Mouse (Mus musculus): Measurements from ENCODE around the gene Clcn1. TPM values are rescaled to one million over a fixed set of nuclear protein-coding genes. Genes with fewer than 3 reads are reported as not detected.

The Clcn1 gene
- 1 to 10 TPM; 2.7 to 3.7 TPM for total RNA-seq (2021)
- long read RNA-seq, experiment 1: 0 reads
- long read RNA-seq, experiment 2: 0 reads

GRCm38 (mm10) chr6:42286448-42286847, at the start of gene Clcn1:
Gene Clcn1, plus strand, starts transcription at chr6:42286685.
- DNase-seq (ENCODE audit: low spot score in 2 of 2): no peak

- DNase-seq (ENCODE audit: low spot score in 2 of 2): no peak
Observed at GRCm38 (mm10) chr6:42237276-42237805, 49.1 kb upstream of the Clcn1 start.

DNA sequence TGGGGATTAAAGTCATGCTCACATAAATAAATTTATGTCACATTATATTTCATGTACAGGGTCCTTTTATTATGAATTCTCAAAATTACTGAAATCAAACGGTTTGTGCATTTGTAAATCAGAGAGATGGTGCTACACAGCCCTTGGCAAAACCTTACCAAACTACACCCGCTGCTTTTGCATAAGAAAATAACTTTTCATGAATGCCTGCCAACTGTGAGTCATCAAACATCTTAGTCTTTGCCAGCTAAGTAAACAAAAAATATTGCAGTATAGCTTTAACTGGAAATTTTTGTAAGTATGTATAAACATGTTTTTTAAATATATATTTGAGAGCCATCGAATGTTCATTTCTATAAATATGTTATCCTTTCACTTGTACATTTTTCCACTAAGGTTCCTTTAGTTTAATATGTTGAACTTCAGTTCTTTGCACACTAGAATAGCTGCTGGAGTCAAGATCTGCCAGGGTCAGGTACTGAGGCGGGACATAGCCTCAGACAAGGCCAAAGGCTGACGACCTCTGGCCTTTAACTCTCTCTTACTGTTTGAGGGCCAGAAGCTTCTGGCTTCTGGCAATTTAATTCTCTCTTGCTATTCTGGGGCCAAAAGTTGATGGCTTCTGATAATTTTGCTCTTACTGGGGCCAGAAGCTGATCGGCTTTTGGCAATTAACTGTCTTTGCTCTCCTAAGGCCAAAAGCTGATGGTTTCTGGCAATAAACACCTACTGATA, 45.0 kb upstream of the Clcn1 start:
- DNase-seq (ENCODE audit: low spot score in 2 of 2): no peak

GRCm38 (mm10) chr6:42245711-42246353, 40.7 kb upstream of the Clcn1 start, which contains the start of gene Gstk1:
Gene Gstk1, plus strand, starts transcription at chr6:42245935.
- peak; percentile 46 to 70 for DNase-seq (ENCODE audit: low spot score in 2 of 2)

DNA sequence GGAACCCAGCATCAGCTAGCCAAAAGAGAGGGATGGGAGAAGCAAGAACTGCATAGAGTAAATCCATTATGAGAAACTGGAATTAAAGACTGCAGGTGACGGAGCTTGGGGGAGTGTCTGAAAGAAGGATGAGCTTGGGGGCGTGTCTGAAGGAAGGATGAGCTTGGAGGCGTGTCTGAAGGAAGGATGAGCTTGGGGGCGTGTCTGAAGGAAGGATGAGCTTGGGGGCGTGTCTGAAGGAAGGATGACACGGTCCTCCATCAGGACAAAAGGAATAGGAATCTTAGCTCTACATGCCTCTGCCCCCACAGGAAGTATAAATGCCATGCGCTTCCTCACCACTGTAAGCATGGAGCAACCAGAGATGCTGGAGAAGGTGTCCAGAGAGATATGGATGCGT, 39.3 kb upstream of the Clcn1 start:
- DNase-seq (ENCODE audit: low spot score in 2 of 2): no peak

DNA sequence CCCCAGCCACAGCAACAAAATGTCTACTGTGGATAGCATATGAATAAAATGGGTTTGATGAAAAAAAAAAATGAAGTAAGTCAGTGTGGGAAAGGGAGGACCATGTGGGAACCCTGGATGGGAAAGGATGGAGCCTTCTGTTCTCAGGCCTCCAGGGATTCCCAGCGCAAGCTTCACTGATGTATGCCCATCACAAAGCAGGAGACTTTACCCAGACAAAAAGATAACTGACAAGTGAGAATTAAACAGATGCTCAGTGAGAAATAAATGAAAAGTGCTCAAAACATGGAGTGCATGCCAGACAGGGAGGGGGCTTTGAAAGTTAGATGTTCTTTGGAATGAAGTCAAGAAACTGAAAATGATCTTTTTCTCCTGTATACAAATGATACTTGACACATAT, 38.5 kb upstream of the Clcn1 start:
- no peak for DNase-seq (ENCODE audit: low spot score in 2 of 2)

- no peak for DNase-seq (ENCODE audit: low spot score in 2 of 2)
Observed at GRCm38 (mm10) chr6:42251791-42252190, 34.7 kb upstream of the Clcn1 start.

DNA sequence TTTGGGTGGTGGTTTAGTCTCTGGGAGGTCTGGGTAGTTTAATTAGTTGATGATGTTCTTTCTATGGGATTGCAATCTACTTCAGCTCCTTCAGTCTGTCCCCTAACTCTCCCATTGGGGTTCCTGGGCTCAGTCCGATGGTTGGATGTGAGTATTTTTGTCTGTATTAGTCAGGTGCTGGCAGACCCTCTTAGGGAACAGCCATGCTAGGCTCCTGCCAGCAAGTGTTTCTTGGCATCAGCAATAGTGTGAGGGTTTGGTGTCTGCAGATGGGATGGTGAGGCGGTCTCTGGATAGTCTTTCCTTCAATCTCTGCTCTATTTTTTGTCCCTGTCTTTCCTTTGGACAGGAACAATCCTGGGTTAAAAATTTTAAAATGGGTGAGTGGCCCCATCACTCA, 33.4 kb upstream of the Clcn1 start:
- DNase-seq (ENCODE audit: low spot score in 2 of 2): peak in 1 of 2 experiments; percentile 14

DNA sequence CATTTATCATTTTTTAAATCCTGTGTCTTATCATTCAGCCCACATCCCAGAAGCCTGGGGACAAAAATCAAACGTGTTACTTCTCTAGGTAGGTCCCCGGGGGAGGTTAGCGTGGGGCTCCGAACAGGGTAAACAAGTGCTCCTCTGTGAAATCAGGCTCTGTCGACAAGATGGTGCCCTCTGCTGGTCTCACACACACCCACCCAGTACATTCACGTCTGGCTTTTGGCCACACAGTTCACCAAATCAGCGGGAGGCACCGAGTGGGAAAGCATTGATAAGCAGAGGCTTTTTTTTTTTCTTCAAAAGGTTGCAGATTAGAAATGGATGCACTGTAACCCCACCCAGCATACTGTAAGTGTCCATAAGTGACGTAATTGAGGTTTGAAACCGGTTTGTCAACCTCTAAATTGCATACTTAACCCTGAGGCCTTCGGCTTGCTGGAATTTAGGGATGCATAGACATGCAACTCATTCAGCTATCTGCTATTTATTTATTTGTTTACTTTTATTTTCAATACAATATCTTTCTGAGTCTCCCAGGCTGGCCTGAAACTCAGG, 29.1 kb upstream of the Clcn1 start:
- peak; percentile 34 to 48 for DNase-seq (ENCODE audit: low spot score in 2 of 2)

- DNase-seq (ENCODE audit: low spot score in 2 of 2): no peak
Observed at GRCm38 (mm10) chr6:42260430-42260829, 26.1 kb upstream of the Clcn1 start.

GRCm38 (mm10) chr6:42261524-42262170, 24.8 kb upstream of the Clcn1 start, which contains the start of gene Tmem139:
Gene Tmem139, plus strand, starts transcription at chr6:42261970.
- DNase-seq (ENCODE audit: low spot score in 2 of 2): no peak

DNA sequence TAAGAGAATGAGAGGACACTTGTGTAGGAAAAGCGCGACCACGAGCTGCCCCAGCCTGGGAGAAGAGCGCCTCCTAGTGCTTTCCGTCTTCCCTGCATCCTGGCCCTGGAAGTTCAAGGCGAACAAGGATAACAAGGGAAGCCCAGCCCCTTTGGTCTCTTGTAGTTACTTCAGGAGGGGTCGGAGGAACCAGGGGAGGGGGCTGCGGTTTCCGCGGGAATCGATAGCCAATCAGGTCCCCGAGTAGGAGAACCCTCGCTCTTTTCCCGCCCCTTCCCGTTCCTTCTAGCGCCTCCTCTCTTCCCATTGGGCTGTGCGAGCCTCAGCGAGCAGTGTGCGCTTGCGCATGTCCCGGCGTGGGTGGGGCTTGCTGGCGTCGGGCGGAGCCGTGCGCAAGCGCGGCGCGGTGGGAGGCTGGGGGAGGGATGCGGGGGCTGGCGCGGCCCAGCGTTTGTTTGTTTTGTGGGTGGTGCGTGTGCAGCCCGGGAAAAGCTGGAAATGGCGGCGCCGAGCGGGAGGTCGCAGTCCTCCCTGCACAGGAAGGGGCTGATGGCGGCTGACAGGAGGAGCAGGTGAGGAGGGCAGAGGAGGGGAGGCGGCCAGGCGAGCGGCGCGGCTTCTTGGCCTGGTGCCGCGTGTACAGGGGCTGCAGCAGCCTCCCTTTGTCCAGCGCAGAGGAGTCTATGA, 21.7 kb upstream of the Clcn1 start, which contains the start of gene Casp2:
TSS of gene Casp2 (plus strand) at position 360 of the 687 bp plus-strand sequence.
- DNase-seq (ENCODE audit: low spot score in 2 of 2): peak; percentile 95 to 99

DNA sequence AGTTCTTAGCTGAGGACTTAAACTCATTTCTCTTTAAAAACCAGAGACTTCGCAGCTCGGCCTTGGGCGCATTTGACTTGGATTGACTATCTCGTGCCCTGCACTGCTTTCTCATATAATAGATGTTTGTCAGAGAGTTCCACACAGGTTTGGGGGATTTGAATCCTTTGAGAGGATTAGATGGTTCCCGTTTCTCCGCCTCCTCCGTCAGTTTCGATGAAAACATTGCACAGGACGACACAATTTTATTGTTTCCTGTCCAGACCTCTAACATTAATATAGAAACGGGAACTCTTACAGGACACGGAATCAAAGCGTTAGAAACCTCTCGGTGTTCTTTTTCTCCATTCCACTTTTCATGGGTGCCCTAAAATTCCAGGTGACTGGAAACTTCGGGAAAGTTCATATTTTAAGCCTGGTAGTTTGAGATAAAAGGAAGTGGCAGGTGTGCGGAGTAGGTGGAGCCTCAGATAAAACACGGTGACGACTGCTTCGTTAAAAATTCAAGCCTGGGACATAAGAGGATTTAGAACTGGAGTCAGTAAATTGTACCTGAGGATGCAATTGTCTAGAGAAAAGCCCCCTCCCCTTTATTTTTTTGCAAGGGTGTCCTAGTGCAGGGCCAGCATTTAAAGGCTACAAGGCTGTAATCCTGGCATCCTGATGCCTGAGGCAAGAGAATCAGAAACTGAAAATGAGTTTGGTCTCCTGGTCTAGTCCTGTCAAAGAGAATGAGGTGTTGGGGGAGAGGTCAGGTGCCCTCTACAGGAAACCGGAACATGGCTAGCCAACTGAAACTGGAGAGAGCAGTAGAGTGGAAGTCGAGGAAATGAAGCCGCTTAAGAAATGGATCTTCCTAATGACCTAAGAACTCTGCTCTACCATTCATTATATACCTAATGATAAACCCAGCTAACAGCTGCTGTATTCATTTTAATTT, 20.8 kb upstream of the Clcn1 start:
- DNase-seq (ENCODE audit: low spot score in 2 of 2): no peak

- DNase-seq (ENCODE audit: low spot score in 2 of 2): no peak
Observed at GRCm38 (mm10) chr6:42270817-42271216, 15.7 kb upstream of the Clcn1 start.

DNA sequence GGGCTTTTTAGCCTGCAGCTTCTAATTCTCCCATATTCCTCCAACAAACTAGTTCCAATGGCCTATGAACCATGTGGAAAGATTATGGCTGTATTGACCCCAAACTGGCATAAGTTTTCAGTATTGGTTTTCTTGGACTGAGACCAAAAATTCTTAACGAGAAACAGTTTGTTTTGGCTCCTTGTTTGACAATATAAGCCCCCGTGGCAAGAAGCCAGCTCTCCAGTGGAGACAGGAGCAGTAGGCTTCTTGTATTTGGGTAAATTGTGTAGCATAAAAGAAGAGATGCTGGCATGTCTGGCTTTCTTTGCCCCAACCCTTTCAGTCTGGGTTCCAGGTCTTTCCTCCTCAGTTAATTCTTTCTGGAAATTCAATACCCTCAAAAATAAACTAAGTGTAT, 10.3 kb upstream of the Clcn1 start:
- DNase-seq (ENCODE audit: low spot score in 2 of 2): no peak

DNA sequence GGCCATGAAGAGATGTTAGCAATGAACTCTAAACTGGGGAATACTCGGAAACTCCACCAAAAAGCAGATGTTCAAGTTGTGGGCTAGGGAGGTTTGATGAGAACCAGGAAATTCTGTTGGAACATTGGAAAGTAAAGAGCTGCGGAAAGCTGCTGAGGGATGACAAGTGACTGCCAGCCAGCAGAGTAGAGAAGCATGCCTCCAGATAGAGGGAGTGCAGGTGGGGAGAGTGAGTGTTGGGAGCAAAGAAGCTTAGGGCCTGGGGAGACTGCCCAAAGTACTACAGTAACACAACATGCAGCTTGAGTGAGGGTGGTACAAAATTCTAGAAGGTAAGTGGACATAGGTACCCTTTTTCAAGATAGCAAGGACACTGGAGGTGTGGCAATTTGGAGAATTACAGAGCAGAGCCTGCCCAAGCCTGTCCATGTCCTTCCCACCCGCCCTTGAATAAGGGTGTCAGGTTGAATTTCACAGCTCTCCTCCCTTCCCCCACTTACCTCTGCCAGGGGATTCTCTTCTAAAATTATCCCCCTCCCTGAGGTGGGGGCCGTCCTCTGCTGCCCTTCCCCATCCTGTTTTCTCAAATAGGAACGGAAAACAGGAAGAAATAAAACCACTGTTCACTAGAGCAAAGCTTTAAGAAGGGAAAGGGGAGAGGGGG, 3.5 kb upstream of the Clcn1 start:
- no peak for DNase-seq (ENCODE audit: low spot score in 2 of 2)

GRCm38 (mm10) chr6:42287562-42287961, 1.1 kb downstream of the Clcn1 start:
- no peak for DNase-seq (ENCODE audit: low spot score in 2 of 2)

DNA sequence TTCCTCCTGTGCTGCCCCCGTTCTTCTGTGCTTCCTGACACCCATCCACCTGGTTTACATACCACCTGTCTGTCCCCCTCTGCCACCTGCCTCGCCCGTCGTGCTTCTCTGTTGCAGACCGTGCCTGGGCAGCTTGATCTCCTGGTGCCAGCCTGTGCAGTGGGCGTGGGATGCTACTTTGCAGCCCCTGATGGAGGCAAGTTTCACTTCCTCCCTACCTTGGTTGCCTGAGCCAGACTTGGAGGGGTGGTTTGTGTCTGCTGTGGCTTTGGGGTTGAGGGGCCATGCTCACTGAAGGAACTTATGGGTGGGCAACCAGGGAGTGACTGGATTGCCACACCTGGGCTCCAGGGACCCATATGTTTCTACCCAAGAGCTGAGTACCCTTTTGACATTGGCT, 6.8 kb downstream of the Clcn1 start:
- no peak for DNase-seq (ENCODE audit: low spot score in 2 of 2)

DNA sequence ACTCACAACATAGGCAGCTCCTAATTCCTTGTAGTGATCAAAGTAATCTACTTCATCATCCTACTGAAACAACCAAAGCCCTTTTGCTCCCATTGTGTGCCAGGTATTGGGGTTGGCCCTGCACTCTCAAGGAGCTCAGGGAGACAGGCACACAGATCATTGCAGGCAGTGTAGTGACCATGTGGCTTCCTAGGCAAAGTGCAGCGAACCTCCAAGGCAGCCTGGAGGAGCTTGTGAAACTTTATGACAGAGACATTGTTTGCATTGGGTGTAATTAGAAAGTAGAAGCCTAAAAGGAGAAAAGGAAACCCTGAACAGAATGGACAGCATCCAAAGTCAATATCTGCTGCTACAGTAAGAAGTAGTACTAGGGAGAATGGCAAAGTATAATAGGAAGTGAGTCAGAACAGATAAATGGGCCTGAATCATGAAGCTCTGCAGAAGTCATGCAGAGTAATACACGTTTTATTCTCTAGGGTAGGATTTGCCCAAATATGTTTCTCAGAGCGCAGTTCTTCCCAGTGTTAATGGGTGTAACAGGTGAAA, 9.1 kb downstream of the Clcn1 start:
- DNase-seq (ENCODE audit: low spot score in 2 of 2): no peak
